Mouse (Mus musculus) spleen, adult 2 months (tissue): ENCODE measurements at regions not wholly inside any gene's neighbourhood (a gene's known extent, or its start where the extent isn't known, plus 50 kb on each side); places are given as distances from the start of the nearest gene placed in this dataset.

Experiments used
- DNase-seq, 2 experiments: peaks; one replicate each; pipeline versions ENCODE4 v3.0.0 to v3.0.0-alpha.2; 2012 to 2021; ENCODE audit warnings: low spot score in 2 of 2, low read depth in 1 of 2
- H3K27ac ChIP-seq: fragments of 200-500 bp; 2 replicates; pipeline ENCODE4 v1.5.1; 2012; ENCODE audit warnings: low read length, inconsistent platforms; ENCODE audit not compliant: insufficient read depth
- H3K27me3 ChIP-seq: fragments of 200-500 bp; 2 replicates; pipeline ENCODE4 v1.6.1; 2012; ENCODE audit warnings: mild to moderate bottlenecking, moderate library complexity, low read length, inconsistent platforms; ENCODE audit not compliant: control insufficient read depth, insufficient read depth
- H3K36me3 ChIP-seq: fragments of 200-500 bp; 2 replicates; pipeline ENCODE4 v1.6.1; 2012; ENCODE audit warnings: mild to moderate bottlenecking, low read length, inconsistent platforms; ENCODE audit not compliant: control insufficient read depth, insufficient read depth
- H3K4me1 ChIP-seq: fragments of 200-500 bp; 2 replicates; pipeline ENCODE4 v1.6.1; 2011; ENCODE audit warnings: inconsistent platforms; ENCODE audit not compliant: control insufficient read depth, insufficient read depth, insufficient read length
- H3K4me3 ChIP-seq: fragments of 200-500 bp; 2 replicates; pipeline ENCODE4 v1.5.1; 2011; ENCODE audit warnings: mild to moderate bottlenecking, inconsistent platforms; ENCODE audit not compliant: insufficient read depth, insufficient read length; ENCODE audit errors: extremely low read depth
- CTCF ChIP-seq: fragments of 200-500 bp; IDR thresholded peaks from 2 replicates; pipeline ENCODE4 v1.5.1; 2011; ENCODE audit warnings: mild to moderate bottlenecking, inconsistent platforms; ENCODE audit not compliant: insufficient read depth, insufficient read length, insufficient replicate concordance; ENCODE audit errors: extremely low read depth
- POLR2A ChIP-seq: fragments of 200-500 bp; IDR thresholded peaks from 2 replicates; pipeline ENCODE4 v1.6.1; 2011; ENCODE audit warnings: low read depth, low read length, inconsistent platforms
- WGBS: fragments of 180-500 bp; shearing (Covaris S2); methylation state at CpG from one replicate; pipeline ENCODE4 v1.1.7; 2018; 5-methylcytosine and 5-hydroxymethylcytosine counted together

GRCm38 (mm10) chr15:24840271-24840670, 573.3 kb downstream of the Basp1 start:
- Histone ChIP-seq H3K27me3 (no peaks in the 10 kb centered on the region), H3K4me3 (no peak overlapping the region), H3K27ac (no peak overlapping the region), H3K4me1 (no peaks in the 10 kb centered on the region), H3K36me3 (no peaks in the 10 kb centered on the region)
- WGBS, result 69% methylated on average over 2 of the region's 2 CpGs
- no peak for DNase-seq
- TF ChIP-seq CTCF (no peak), POLR2A (no peak)

GRCm38 (mm10) chr15:24838390-24838789, 575.2 kb downstream of the Basp1 start:
- H3K4me1 ChIP-seq, result no peaks in the 10 kb centered on the region
- DNase-seq, result no peak
- no peaks in the 10 kb centered on the region for H3K27me3 ChIP-seq
- no peak overlapping the region for H3K4me3 ChIP-seq
- WGBS, result 86% methylated on average over 7 of the region's 7 CpGs
- no peak overlapping the region for H3K27ac ChIP-seq
- H3K36me3 ChIP-seq, result no peaks in the 10 kb centered on the region
- TF ChIP-seq POLR2A, result no peak
- no peak for TF ChIP-seq CTCF

- Histone ChIP-seq H3K4me1 (no peaks in the 10 kb centered on the region), H3K27me3 (no peaks in the 10 kb centered on the region), H3K4me3 (no peak overlapping the region), H3K27ac (no peak overlapping the region), H3K36me3 (no peaks in the 10 kb centered on the region)
- no peak for TF ChIP-seq POLR2A
- TF ChIP-seq CTCF, result no peak
- no peak for DNase-seq
- 94% methylated on average over 1 of the region's 1 CpGs for WGBS
Measured at GRCm38 (mm10) chr15:24827881-24828280, 585.7 kb downstream of the Basp1 start.

GRCm38 (mm10) chr15:24827259-24827658, 586.3 kb downstream of the Basp1 start:
- Histone ChIP-seq H3K27ac (no peak overlapping the region), H3K36me3 (no peaks in the 10 kb centered on the region), H3K4me1 (no peaks in the 10 kb centered on the region), H3K27me3 (no peaks in the 10 kb centered on the region), H3K4me3 (no peak overlapping the region)
- TF ChIP-seq CTCF, result no peak
- TF ChIP-seq POLR2A, result no peak
- DNase-seq, result no peak

GRCm38 (mm10) chr15:24796836-24797235, 616.7 kb downstream of the Basp1 start:
- Histone ChIP-seq H3K36me3 (no peaks in the 10 kb centered on the region), H3K4me3 (no peak overlapping the region), H3K27me3 (no peaks in the 10 kb centered on the region), H3K27ac (no peak overlapping the region), H3K4me1 (no peaks in the 10 kb centered on the region)
- DNase-seq, result no peak
- 79% methylated on average over 1 of the region's 1 CpGs for WGBS
- no peak for TF ChIP-seq POLR2A
- no peak for TF ChIP-seq CTCF

GRCm38 (mm10) chr15:24793381-24793780, 620.2 kb downstream of the Basp1 start:
- no peak overlapping the region for H3K4me3 ChIP-seq
- DNase-seq, result no peak
- H3K27me3 ChIP-seq, result no peaks in the 10 kb centered on the region
- no peak for TF ChIP-seq POLR2A
- no peak for TF ChIP-seq CTCF
- no peaks in the 10 kb centered on the region for H3K4me1 ChIP-seq
- no peaks in the 10 kb centered on the region for H3K36me3 ChIP-seq
- no peak overlapping the region for H3K27ac ChIP-seq
- 85% methylated on average over 4 of the region's 4 CpGs for WGBS

- Histone ChIP-seq H3K4me1 (no peaks in the 10 kb centered on the region), H3K36me3 (no peaks in the 10 kb centered on the region), H3K27me3 (no peaks in the 10 kb centered on the region), H3K27ac (no peak overlapping the region), H3K4me3 (no peak overlapping the region)
- WGBS, result 78% methylated on average over 3 of the region's 3 CpGs
- no peak for TF ChIP-seq POLR2A
- TF ChIP-seq CTCF, result no peak
- DNase-seq, result no peak
Measured at GRCm38 (mm10) chr15:24786336-24786735, 627.2 kb downstream of the Basp1 start.

- no peak for DNase-seq
- no peaks in the 10 kb centered on the region for H3K36me3 ChIP-seq
- no peaks in the 10 kb centered on the region for H3K27me3 ChIP-seq
- no peak overlapping the region for H3K4me3 ChIP-seq
- H3K4me1 ChIP-seq, result no peaks in the 10 kb centered on the region
- TF ChIP-seq CTCF (no peak), POLR2A (no peak)
- H3K27ac ChIP-seq, result no peak overlapping the region
- WGBS, result 74% methylated on average over 1 of the region's 1 CpGs
Measured at GRCm38 (mm10) chr15:24778234-24778633, 635.3 kb downstream of the Basp1 start.
